Mouse (Mus musculus) G1E (cell line): Measurements from ENCODE around the gene Ltbp1.

Experiments
- CTCF ChIP-seq: IDR thresholded peaks from 2 replicates; pipeline ENCODE4 v1.5.1; 2012; ENCODE audit warnings: low read depth, low read length, inconsistent platforms, mixed read lengths
- GATA1 ChIP-seq: IDR thresholded peaks from 2 replicates; pipeline ENCODE4 v1.6.1; 2012; ENCODE audit warnings: borderline replicate concordance, low read length, inconsistent platforms, mixed read lengths
- GATA2 ChIP-seq: IDR thresholded peaks from 2 replicates; pipeline ENCODE4 v1.6.1; 2012; ENCODE audit warnings: low read depth, low read length, inconsistent platforms, borderline replicate concordance
- POLR2AphosphoS5 ChIP-seq: IDR thresholded peaks from 2 replicates; pipeline ENCODE4 v1.6.1; 2012; ENCODE audit warnings: low read depth, low read length, inconsistent platforms; ENCODE audit not compliant: insufficient replicate concordance
- TAL1 ChIP-seq: conservative IDR thresholded peaks from 2 replicates; pipeline ENCODE4 v1.6.1; 2012; ENCODE audit warnings: low read depth, low read length, inconsistent platforms, mixed read lengths

GRCm38 (mm10) chr17:75097367-75097766 lies 92.0 kb downstream of the Ltbp1 start:
- no peak for TF ChIP-seq CTCF
- no peak for TF ChIP-seq POLR2AphosphoS5
- TF ChIP-seq GATA1 = no peak
- no peak for TF ChIP-seq TAL1
- TF ChIP-seq GATA2 = no peak
